Mouse (Mus musculus) bone marrow, adult 2 months (tissue): ENCODE results near the gene Nudt22.

Source experiments
- CTCF ChIP-seq: fragments of 200-500 bp; IDR thresholded peaks from 2 replicates; pipeline ENCODE4 v1.5.1; 2011; ENCODE audit warnings: low read length, control low read depth; ENCODE audit not compliant: control insufficient read depth, insufficient read depth
- POLR2A ChIP-seq: fragments of 200-500 bp; IDR thresholded peaks from 2 replicates; pipeline ENCODE4 v1.6.1; 2011; ENCODE audit warnings: low read depth, mild to moderate bottlenecking, control low read depth, low read length, borderline replicate concordance; ENCODE audit not compliant: control insufficient read depth

- TF ChIP-seq CTCF (no peak), POLR2A (peak; percentile 86)
Observed at GRCm38 (mm10) chr19:6980381-6981093, 15.4 kb downstream of the Nudt22 start, which contains the start of gene Fkbp2.
